Mouse (Mus musculus) kidney, postnatal 4 days (tissue): ENCODE measurements at regions not wholly inside any gene's neighbourhood (a gene's known extent, or its start where the extent isn't known, plus 50 kb on each side); places are given as distances from the start of the nearest gene placed in this dataset.

Experiments
- DNase-seq, 2 experiments: peaks; one replicate each; pipeline ENCODE4 v3.0.0; 2021; ENCODE audit warnings: mixed read lengths in 2 of 2

DNA sequence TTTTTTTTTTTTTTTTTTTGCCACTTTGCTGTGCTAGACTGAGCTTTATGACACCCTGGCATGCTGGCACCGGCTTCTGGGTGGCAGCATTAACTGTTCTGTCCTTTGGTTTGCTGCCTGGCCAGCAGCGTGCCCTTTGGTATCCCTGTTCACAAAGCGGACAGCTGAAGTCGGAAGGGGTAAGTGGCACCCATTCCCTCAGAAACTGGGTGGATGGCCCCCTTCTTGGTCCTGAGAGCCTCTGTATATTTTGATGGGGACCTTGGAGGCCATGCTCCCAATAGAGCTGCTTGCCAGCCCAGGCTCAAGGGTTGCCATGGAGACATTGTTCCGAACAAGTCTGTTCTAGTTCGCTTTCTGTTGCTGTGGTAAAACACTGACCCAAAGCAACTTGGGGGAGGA lies 143.9 kb upstream of the Tle3 start:
- peak in 1 of 2 experiments; percentile 33 for DNase-seq

- no peak for DNase-seq
Measured at GRCm38 (mm10) chr9:61230306-61230705, 141.9 kb upstream of the Tle3 start.

- no peak for DNase-seq
Measured at GRCm38 (mm10) chr9:61232630-61233029, 139.5 kb upstream of the Tle3 start.

DNA sequence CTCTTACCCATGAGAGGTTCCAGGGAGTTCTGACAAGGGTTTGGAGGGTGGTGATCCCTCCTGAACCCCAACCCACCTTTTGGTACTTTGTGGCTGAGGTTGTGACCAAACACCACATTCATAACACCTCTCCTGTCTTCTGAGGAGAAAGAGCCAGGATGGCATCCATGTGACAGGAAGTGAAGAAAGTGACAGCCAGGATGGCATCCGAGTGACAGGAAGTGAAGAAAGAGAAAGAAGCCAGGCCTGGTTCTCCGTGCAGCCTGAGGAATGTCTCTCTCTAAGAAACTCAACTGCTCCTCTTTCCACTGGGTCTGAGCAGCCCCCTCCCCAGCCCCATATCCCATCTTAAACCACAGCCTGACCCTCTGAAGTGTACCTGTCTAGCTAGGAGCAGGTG lies 138.9 kb upstream of the Tle3 start:
- no peak for DNase-seq

DNA sequence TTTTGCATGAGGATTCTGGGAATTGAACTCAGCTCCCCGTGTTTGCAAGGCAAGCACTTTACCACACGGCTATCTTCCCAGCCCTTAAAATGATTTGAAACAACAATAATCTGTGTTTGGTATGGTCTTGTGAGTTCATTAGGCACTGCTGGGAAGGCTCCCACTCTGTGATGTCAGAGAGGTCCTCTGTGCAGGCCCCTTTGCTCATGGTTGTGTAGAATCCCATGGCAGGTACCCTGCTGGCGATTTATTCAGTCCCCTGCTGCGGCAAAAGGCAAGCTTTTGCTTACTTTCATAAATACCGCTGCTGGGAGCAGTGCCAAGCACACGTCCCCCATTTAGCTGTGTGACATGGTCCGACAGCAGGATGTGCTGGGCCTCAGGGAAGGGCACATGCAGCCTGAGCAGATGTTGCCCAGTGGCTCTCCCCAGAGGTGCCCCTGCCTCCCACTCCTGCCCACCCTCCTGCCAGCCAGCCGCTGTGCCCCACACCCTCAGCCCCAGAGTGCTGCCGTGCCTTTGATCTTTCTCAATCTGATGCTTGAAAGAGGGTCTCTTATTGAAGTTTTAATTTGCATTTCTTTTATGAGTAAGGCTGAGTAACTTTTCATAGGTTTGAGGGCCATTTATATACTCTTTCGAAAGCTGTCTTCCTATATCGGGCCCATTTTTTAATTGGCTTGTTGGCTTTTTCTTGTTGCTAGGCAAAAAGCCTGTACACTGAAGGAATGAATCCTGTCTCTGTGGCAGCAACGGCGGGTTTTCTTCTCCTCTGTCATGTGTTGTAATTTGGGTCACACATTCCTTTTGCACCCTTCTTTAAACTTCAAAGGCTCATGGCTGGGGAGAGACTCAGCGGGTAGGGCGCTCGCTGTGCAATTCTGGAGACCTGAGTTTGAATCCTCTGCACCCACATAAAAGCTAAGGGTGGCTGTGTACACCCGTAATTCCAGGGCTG lies 136.2 kb upstream of the Tle3 start:
- peak in 1 of 2 experiments; percentile 37 for DNase-seq

GRCm38 (mm10) chr9:61238687-61239250 lies 133.4 kb upstream of the Tle3 start:
- no peak for DNase-seq

GRCm38 (mm10) chr9:61239328-61239727 lies 132.8 kb upstream of the Tle3 start:
- DNase-seq: no peak

DNA sequence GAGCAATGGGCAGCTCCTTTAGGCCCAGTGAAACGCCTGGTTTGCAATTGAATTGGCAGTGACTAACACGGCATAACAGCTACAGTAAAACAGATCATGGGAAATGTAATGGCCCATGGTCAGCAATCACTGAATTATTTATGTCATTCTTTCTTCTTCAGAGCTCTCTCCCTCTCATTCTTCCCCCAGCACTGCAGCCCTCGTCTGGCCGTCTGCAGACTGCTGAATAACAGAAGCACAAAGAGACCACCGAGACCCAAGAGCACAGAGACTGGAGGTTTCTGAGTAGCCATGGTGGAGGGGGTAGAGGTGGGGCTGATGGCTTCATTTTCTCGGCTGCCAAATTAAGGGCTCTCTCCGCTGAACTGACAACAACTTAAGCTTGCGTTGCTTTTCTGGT lies 130.7 kb upstream of the Tle3 start:
- DNase-seq: no peak

- no peak for DNase-seq
Measured at GRCm38 (mm10) chr9:61242167-61242860, 129.9 kb upstream of the Tle3 start.

DNA sequence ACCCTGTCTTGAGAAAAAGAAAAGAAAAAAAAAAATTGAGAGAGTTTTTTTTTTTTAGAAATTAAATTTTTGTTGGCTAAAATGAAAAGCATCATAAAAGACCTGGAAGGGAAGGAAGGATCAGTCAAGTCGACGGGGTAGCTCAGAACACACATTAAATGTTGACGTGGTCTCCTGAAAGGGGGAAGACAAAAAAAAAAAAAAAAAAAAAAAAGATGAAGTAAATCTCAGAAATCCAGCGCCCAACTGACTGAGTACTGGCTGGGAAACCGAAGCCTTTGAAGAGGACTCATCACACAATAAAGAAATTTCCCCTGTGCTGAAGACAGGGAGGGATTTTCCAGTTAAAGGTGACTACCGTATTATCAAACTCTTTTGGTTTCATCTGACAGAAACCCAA lies 128.9 kb upstream of the Tle3 start:
- DNase-seq: no peak

DNA sequence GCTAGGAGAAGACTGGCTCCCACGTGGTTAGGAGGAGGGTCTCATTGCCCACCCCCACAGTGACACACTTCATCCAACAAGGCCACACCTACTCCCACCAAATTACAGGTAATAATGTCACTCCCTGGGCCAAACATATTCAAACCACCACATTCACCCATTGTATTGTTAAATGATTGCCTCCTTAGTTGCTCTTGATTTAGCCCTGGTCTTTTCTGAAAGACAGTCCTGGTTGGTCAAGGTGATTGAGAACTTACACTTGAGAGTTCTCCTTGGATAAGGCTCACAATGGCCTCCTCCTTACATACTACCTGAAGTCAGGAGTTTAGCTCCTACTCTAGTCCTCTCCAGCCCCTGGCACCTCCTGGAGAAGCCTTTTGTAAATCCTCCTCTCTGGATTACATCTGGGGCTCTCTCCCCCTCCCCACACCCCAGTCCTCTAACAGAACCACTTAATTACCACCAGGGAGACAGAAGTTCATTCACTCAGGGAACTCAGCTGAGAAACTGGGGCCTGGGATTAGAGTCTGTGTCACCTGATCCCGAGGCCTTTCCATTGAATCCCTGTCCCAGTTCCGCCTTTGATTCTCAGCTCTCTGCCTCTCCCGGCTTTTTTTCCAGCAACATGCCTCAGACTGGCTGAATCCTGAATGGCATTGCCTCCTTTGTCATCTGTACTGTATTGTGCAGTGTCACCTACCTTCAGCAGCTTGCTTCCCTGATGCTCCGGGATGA lies 122.3 kb upstream of the Tle3 start:
- DNase-seq: no peak

DNA sequence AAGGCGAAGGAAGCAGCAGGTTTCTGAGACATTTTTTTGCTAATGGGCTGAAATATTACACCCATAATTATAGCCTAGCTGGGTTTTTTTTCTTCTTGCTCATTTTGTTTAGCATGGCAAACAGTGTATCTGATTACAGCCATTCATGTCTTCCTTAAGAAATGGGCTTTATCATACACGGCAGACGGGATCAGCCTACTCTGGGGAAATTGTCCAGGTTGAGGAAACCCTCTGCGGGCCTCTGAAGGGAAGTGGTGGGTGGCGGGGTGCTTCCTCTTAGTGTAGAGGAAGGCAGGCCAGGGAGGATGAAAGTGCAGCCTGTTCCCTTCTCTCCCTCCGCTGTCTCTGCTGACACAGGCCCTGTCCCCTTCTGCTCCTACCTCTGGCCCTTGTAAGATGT lies 120.6 kb upstream of the Tle3 start:
- peak in 1 of 2 experiments; percentile 24 for DNase-seq

DNA sequence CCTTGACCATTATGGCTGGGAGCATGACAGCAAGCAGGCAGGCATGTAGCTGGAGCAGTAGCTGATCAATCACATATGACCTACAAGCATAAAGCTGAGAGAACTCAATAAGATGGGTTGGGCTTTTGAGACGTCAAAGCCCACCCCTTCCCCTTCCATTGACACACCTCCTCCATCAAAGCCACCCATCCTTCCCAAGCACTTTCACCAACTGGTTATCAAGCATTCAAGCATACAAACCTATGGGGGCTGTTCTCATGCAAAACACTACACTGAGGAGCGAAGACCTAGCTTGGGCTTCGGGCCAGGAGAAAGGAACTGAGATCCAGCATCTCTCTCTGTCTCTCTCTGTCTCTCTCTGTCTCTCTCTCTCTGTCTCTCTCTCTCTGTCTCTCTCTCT lies 118.4 kb upstream of the Tle3 start:
- DNase-seq: no peak

DNA sequence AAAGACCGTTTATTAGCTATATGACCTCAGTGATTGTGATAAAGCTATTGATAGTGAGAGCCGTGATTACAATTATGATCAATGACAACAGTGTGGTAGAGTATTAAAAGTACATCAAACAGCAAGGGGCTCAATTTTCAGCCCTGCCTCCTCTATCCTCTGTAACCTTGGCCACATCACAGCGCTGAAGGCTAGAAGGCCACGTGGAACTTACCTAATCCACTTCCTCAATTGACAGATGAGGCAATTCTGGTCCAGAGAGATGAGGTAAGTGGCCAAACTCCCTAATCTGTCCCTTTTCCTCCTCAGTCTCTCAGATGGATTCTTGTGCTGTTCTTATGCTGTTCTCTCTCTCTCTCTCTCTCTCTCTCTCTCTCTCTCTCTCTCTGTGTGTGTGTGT lies 114.7 kb upstream of the Tle3 start:
- no peak for DNase-seq

DNA sequence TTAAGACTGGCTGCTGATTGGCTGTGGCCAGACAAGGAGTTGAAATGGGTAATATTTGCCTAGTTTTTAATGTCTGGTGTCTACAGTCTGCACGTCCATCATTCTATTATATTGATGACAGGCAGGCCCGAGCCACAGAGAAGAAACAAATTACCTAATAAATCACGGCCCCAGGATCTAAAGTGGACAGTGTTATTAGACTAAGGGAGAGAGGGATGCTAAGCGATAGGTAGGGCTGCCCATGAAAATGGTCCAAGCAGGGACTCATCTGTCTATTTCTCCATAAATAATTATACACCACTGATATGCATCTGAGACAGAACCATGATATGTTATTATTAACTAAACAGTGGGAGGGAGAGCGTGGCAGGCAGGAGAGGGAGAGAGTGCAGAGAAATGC lies 114.1 kb upstream of the Tle3 start:
- DNase-seq: no peak

GRCm38 (mm10) chr9:61259421-61260174 lies 112.6 kb upstream of the Tle3 start:
- DNase-seq: peak; percentile 27 to 43

GRCm38 (mm10) chr9:61261263-61261662 lies 110.9 kb upstream of the Tle3 start:
- DNase-seq: no peak

GRCm38 (mm10) chr9:61261739-61262333 lies 110.3 kb upstream of the Tle3 start:
- DNase-seq: no peak

GRCm38 (mm10) chr9:61263335-61263734 lies 108.8 kb upstream of the Tle3 start:
- DNase-seq: no peak

GRCm38 (mm10) chr9:61265466-61265865 lies 106.7 kb upstream of the Tle3 start:
- DNase-seq: no peak

DNA sequence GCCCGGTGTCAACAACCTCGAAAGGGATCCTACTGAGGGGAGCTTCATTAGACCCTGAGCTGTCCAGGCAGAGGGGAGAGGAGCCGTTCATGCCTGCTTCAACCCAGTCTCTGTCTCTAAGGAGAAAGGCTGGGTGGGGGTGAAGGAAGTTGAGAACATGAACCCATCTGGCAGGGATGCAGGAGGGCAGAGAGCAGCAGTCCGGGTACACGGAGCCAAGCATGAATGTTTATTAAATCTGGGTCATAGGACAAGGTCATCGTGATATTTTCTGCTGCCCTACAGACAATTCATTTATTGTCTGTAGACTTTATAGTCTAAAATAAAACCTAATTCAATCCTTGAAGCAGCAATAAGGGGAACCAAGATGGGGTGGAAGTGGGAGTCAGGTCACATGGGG lies 105.2 kb upstream of the Tle3 start:
- DNase-seq: no peak

- no peak for DNase-seq
Measured at GRCm38 (mm10) chr9:61267541-61267940, 104.6 kb upstream of the Tle3 start.
